Mouse (Mus musculus) heart, postnatal 14 days (tissue): ENCODE measurements around the gene Dydc2. TPM values are rescaled to one million over a fixed set of nuclear protein-coding genes. Genes with fewer than 3 reads are reported as not detected.
"Not testable (repeated sequence)": the region's sequence is repeated elsewhere in the genome, so short reads cannot be mapped to it uniquely, and the experiment has no call there.

Experiments used
- DNase-seq, 2 experiments: peaks; one replicate each; pipeline ENCODE4 v3.0.0; 2021 to 2022
- intact Hi-C: fragments of 180-260 bp; cut with DNase I; formaldehyde crosslinking; loops from one replicate; pipeline ENCODE4 v1.15.1; 2025
- long read RNA-seq, 2 experiments: library from polyadenylated mRNA; stranded (forward); transcript quantifications; one replicate each; pipeline ENCODE4 v2.0.0; 2021
- total RNA-seq, 2 experiments: library from RNA; stranded (reverse); gene quantifications; 2 replicates each; pipeline ENCODE4 v1.2.3; 2021

The Dydc2 gene
- not detected for total RNA-seq
- long read RNA-seq, experiment 1, result 0 reads
- long read RNA-seq, experiment 2, result 0 reads

DNA sequence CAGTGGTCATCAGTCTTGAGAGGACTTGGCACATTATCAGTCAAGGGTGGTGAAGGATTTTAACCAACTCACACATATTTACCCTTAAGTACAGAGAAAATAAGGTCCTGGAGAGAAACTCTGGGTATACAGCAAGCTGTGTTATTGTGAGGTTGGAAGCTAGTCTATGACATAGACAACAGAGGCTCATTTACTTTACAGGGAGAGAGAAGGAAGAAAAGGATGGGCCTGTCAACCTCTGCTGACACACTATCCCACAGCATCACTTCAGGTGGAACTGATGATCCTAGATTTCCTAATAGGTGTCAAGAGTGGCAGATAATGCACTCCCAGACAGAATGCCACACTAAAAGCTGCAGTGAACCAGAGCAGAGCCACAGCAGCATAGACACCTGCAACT lies at the start of gene Dydc2:
Gene Dydc2 (minus strand): TSS at position 101 of the 400 bp plus-strand sequence.
- intact Hi-C loops, result no loop called here
- no peak for DNase-seq

DNA sequence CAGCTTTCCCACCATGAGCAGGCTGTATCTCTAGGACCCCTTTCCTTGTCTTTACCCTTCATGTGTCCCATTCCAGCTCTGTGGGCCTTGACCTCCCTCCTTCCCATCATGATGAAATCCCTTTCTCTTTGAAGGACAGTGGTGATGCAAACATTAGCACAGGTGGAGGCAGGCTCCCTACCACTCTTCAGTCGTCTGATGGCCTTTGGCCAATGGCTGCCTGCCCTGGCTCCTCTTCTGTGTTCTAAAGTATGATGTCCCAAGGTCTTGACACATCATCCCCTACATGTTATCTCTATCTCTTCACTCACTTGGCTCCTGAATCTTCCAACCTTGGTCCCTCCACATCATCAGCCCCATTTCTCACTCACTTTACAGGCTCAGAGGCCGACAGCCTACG lies 47.3 kb upstream of the Dydc2 start:
- intact Hi-C loops, result no loop called here

DNA sequence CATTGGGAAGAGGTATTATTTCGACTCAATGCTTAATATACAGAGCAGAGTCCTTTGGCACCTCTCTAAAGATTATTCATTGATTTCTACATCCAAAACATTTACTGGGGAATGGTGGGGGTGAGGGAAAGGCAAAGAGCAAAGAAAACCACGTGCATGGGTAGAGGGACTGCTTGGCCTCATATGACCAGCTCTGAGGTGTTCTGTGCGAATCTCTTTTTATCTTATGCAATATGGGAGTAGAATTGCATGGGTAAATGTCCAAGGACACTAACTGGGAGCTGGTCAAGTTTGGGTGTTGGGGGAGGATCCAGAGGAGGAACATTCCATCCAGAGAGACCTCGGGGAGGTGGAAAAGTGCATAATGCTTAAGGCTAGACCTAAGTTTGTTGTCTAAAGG lies 43.9 kb upstream of the Dydc2 start:
- intact Hi-C loops, result no loop called here
- DNase-seq, result no peak

More for the DNA sequence above, 47.3 kb upstream of the Dydc2 start:
- DNase-seq, result no peak

DNA sequence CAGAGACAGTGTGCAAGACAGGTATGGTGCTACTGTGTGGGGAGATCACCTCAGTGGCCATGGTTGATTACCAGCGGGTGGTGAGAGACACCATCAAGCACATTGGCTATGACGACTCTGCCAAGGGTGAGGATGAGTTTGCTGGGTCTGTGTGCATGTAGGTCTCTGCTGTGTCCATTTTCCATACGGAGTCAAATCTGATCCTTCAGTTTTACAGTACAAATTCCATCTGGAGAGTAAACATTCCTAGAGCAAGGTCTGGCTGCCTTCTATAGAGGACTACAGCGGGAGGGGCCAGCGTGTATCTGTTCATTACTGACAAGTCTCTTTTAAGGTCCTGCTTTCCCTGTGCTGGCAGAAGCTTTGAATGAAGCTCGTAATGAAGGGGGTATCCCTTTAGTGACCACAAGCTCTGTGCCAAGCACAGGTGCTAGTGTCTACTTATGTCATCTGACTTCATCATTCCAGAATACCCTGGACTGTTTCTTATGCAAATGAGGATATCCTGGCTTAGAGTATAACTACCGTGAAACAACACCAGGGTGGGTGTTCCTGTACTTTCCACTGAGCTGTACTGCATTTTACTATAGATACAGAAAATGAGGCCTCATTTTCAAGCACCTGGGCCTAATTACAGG lies 42.1 kb upstream of the Dydc2 start:
- intact Hi-C loops, result no loop called here
- DNase-seq, result no peak

DNA sequence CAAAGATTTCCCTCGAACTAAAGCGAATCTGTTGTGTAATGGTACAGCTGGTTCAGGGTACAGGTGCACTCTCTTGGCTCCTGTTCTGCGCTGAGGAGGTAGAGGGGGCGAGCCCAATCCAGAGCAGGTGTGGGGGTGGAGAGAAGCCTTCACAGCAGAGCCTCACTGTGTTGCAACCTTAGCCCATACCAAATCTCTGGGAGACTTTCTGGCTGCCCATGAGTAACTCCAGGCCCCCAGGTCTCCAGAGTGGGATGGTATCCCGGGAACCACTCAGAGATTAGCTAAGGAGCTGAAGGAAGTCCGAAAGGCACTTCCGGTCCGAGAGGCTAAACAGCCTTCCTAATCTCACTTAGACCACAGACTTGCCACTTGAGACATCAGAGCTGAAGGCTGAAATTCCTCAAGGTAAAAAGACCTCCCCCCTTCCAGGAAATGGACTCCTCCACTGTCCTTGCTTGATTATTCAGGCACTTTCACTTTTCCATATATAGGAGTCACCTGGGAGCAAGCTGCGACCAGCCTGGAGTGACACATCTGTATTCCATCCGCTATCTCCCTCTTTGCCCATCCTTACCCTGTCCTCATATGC lies 35.9 kb upstream of the Dydc2 start, which contains the start of gene Mat1a:
Gene Mat1a (plus strand): TSS at position 183 of the 592 bp plus-strand sequence.
- no peak for DNase-seq
- intact Hi-C loops, result no loop called here

DNA sequence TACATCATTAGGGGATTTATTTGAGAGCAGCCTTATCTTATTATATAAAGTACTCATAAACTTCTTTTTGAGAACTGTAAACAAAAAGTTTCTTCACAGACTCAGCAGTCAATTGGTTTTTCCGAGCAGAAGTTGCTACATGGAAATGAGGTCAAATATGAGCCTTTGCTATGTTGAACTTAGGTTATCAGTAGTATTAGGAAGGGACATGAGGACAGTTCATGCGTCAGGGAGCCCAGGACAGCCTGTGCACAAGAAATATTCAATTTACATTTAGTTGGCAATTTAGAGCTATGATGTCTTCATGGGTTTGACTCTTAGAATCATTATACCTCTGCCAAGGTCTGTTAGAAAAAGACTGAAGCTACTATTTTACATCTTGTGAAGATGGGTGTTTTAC lies 33.3 kb upstream of the Dydc2 start:
- DNase-seq, result no peak
- intact Hi-C loops, result no loop called here

DNA sequence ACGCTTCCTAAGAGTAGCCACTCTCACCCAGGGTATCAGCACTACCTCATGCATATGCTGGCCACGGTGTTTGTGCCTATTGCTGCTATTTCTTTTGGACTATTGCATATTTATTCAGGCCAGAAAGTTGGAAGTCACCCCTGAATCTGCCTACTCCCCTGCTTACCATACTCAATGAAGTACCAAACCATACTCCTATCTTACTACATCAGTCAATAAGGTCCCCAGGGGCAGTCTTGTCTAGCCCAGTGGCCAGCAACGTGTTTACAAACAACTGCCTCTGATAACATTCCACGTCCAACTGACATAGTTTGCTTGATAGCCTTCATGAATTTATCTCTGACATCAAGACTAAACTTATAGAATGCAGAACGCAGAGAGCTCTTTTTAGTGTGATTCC lies 32.2 kb upstream of the Dydc2 start:
- intact Hi-C loops, result no loop called here

DNA sequence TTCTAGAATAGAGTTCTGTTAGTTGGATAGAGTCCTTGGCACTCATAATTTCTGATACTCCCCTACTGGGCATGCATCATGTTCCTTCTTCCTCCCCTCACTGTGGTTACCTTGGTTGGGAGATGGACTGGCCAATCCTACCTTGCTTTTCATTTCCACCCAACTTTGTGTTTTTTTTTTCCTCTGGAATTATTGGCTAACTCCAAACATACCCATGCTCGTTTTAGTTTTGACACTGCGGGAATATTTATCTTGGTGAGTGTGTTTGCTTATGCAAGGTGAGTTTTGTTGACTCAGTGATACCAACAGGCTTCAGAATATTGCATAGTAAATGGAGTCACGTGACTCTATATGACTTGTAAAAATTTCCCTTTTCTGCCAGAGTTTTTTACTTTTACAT lies 31.7 kb upstream of the Dydc2 start:
- intact Hi-C loops, result no loop called here
- DNase-seq, result no peak

More for the DNA sequence above, 32.2 kb upstream of the Dydc2 start:
- no peak for DNase-seq

DNA sequence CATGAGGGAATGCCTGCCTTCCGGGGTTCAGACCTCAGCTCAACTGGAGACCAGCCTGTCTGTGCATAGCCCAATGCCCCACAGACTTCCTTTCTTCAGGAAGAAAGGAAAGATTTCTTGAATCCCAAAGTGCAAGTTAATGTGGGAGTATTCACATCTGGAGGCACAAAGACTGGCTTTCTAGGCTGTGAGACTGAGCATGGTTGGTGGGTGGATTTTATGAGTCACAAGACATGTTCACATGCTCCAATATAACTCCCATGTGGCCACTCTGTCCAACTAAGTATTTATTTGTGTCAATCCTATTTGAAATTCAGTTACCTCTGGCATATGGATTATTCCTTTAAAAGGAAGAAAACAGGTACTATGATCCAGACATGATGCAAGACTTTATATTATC lies 29.7 kb upstream of the Dydc2 start:
- no peak for DNase-seq
- intact Hi-C loops, result no loop called here

DNA sequence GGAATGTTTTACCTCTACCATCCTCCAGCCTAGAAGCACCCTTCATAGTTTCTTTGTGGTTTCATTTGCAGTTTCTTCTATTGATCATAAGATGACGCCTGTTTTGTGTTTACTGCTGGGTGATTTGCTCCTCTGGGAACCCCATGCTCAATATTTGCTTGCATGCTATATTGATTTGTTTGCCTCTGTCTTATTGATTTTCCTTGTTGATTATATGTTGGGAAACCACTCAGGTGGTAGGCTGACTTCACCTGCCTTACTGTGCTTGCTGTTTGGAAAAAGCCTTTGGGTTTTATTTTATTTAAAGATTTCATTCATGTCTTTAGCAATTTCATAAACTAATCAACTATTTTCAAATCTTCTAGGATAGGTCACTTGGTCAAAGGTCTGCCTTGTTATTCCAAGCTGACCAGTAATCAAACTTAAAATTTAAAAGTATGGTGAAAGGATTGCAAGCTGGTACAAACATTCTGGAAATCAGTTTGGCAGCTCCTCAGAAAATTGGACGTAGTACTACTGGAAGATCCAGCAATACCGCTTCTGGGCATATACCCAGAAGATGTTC lies 27.4 kb upstream of the Dydc2 start:
- no peak for DNase-seq
- intact Hi-C loops, result no loop called here

DNA sequence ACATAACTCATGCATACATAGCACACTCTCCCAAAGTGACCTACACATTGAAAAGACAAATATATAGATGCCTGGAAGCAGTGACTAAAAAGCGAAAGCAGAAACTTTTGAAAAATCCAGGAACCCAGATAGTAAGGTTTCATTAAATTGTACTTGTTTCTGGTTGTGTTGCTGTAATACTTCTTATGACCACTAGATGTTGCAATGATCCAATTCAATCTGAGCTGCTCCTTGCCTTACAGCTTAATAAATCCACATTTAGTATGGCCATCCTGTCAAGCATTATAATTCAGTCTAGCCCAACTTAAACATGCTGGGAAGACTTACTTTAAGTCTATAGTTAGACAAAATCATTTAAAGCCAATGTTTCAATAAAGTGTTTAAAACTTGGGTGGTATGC lies 25.1 kb upstream of the Dydc2 start:
- intact Hi-C loops, result loop anchor here (2.0 kb wide), 1 partner anchor 67 kb away; no protein-coding TSS in a partner anchor
- DNase-seq, result no peak

DNA sequence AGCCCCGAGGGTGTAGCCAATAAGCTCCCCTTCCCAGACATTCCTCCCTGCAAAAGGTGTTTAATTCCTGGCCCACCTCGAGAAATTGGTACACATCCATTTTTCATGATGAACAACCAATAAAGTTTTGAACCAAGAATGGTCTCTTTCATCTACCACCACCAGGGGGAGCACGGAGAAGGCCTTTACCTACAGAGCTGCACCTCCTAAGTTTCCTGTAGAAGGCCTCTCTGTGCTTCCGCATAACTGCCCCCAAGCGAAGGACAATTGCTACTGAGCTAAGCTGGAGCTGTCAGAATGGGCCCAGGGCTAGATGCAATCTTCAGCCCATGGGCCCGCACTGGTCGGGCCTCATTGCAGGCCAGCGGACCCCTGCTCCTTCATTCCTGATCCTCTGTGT lies 21.8 kb upstream of the Dydc2 start:
- DNase-seq, result peak; percentile 1 to 22
- intact Hi-C loops, result no loop called here

DNA sequence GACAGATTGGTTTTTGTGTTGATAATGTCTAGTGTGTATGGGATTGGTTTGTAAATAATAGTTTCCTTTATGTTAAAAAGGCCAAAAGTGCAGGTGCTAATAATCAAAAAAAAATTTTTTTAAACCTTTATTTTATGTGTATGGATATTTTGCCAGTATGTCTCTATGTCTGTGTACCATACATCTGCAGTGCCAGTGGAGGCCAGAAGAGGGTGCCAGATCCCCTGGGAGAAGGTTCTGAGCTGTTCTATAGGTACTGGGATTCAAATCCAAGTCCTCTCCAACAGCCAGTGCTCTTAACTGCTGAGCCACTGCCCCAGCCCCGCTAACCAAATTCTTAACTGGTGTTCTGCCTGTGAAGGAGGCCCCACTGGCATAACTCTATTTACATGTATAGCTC lies 18.5 kb upstream of the Dydc2 start:
- no peak for DNase-seq
- intact Hi-C loops, result no loop called here

DNA sequence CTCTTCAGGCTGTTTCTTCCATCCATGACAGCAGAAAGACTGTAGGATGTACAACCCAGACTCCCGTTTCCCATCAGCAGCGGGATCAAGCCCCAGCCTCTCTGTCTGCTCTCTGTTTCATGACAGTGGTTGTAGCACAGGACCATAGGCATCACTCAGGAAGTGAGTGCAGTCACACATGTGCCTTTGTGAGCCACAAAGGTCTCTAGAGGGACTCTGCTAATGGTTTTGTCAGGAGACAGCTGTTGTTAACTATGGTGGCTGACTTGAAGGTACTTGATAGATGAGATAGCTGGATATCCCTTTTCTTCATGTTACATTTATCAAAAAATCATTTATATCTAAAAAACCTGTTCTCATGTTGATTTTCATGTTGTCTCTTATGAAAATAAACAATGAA lies 13.4 kb upstream of the Dydc2 start:
- DNase-seq, result no peak
- intact Hi-C loops, result no loop called here

DNA sequence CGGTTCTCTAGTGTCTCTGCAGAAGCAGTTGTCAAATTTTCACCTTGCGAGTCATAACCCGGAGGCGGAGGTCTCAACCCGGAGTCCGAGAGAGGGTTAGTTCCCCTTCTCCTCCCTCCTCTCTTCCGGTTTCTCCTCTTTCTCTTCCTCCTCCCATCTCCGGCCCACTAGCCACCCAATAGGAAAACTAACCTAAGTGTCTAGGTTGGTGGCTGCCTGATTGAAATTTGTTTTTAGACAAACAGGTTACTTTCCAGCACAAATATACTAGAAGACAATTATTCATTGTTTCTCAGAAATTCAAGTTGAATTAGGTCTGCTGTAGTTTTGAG lies 3.9 kb upstream of the Dydc2 start:
- intact Hi-C loops, result no loop called here
- no peak for DNase-seq

DNA sequence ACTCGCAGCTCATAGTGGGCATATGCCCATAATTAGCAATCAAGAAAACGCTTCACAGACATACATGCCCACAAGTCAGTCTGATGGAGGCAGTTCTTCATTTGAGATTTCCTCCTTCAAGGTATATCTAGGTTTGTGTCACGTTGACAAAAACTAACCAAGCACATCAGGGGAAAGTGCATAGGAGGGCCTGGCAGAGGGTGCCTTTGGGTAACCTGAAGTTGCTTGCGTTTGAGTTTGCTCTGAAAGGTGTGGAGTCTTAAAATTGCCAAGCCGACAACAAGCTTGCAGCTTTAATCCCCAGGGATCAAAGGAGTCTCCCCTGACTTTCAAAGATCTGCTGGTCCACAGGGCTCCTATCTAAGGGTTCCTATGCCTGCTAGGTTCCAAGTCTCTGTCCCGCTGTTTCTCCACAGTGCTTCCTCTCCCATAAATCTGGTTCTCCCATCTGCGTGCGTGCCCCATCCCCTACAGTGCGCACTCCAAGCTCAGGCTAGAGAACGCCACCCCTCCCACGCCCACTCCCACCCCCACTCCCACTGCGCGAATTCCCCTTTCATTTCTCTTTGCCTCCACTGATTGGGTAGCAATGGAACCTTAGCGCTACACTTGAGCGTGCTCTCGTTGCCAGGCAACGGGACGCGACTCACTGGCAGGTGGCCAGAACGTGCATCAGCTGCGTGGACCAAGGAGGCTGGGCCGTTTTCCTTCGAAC lies 3.4 kb upstream of the Dydc2 start, which contains the start of gene Dydc1:
Gene Dydc1 (plus strand): TSS at position 683 of the 715 bp plus-strand sequence.
- DNase-seq, result peak; percentile 44 to 65
- intact Hi-C loops, result no loop called here

DNA sequence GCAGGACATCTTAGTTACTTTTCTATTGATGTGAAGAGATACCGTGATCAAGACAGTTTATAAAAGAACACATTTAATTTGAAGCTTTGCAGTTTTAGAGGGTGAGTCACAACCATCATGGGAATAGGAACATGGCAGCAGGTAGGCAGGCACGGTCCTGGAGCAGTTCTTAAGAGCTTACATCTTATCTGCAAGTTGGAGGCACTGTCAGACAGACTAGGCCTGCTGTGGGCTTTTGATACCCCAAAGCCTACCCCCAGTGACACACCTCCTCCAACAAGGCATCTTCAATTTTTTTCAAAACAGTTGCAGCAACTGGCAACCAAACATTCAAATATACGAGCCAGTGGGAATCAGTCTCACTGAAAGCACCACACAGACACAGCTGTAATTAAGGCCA lies 1.3 kb upstream of the Dydc2 start:
- intact Hi-C loops, result no loop called here
- no peak for DNase-seq

DNA sequence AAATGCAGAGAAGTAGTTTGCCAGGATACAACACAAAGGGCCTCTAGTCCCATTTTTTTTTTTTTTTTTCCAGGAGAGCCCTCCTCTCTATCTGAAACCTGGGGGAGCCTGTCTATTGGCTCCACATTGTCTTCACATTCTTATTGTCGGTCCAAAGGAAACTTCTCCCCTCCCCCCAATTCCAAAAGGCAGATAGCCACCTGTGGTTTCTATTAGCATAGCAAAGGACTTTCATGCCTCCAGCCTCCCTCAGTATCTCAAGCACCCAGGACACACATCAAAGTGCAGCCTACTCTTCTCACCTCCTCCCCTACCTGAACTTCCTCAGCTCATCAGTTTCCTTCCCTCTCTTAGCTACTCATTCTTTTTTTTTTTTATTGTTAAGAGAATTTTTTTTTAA lies 2.6 kb downstream of the Dydc2 start:
- intact Hi-C loops, result no loop called here
- no peak for DNase-seq

DNA sequence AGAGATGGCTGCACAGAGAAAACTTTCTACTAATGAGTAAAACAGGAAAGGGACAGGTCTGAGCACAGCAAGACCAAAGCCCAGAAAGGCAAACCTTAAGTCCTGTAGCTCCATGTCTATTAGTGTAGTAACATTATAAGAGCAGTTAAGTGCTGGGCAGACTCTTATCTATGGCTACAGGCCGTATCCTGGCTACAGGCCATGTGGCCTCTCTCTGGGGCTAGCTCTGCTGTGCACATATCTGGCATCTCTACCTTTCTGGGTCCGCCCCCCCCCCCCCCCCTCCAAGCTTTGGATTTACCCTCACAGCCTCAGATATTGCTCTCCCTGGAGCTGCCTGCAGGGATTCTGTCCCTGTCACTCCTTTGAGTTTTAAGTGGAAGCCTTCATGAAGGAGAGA lies 3.8 kb downstream of the Dydc2 start:
- intact Hi-C loops, result no loop called here
- no peak for DNase-seq

DNA sequence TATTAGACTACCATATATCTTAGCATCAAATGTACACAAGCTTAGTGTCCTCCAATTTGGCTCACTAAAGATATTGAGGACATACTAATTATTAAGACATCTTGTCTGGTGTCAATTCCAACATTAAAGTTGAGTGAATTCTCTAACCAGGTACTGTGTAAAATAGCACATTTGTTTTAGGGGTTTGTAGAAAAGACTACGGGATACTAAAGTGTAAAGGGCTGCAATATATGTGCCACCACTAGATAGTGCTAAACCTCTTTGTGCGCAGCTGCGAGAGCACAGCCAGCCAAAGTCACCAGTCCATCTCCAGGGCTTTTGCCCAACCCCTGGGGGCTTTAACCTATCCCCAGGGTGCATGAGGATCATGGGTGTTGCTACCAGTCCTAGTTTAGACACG lies 15.8 kb downstream of the Dydc2 start:
- intact Hi-C loops, DNase-seq: not testable (repeated sequence)

DNA sequence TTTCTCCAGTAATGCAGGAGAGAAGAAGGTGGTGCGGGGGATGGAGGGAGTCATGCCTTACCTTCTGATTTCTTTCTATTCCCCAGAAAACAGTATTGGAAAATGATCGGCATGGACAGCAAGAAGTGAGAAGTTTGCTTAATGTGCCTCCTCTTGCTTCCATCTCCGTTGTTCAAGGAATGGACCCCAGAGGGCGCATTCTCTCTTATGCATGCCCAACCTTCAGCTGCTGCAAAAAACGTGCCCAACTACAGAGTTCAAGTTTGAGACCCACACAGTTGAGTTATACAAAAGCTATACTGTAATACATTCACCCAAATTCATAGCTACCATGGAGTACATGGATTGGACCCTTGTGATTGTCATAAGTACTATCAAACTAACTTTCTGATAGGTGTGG lies 16.5 kb downstream of the Dydc2 start:
- DNase-seq, result peak in 1 of 2 experiments; percentile 15
- intact Hi-C loops, result no loop called here

DNA sequence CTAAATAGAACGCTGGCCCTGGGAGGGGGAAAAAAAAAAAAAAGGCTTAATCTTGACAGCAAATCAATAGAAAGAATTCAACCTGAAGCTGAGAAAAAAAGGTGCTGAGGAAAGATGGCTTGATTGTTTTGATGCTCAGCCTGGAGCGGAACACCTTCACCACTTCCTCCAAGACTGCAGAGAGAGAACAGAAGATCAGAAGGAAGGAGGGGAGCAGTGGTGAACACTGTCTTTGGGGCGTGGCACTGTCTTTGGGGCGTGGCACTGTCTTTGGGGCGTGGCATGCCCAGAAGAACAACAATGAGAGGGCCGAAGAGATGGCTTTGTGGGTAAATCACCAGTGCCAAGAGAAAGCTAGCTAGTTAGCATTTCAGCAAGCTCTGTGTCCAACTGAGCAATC lies 18.5 kb downstream of the Dydc2 start:
- intact Hi-C loops, result no loop called here
- no peak for DNase-seq
